Mouse (Mus musculus) c-Kit-positive CD71-positive TER-119-negative erythroid progenitor cells, embryonic 14.5 days (primary cell): ENCODE results near the gene Ubap1.

Experiments
- DNase-seq: peaks from one replicate; pipeline ENCODE4 v3.0.0-alpha.2; 2013; ENCODE audit warnings: low read depth

Gene Ubap1

DNA sequence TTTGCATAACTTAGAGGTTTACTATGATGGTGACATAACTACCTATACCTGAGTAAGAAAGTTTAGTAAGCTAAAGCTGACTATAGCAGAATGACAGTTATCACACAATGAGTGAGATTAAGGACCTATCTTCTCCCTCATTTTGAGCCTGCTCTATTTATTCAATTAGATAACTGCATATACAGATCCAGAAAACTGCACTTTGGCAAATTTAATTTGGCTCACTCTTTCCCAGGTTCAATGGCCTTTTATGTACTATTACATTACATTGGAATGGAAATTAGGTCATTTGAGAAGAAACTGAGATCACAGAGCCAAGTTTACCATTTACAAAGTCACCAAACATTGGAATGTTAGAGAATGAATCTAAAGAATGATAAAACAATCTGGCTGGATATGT, 68.2 kb downstream of the Ubap1 start:
- DNase-seq: no peak

- no peak for DNase-seq
These were observed 90.1 kb downstream of the Ubap1 start for GRCm38 (mm10) chr4:41438931-41439330.
